Mouse (Mus musculus): ENCODE results near the gene Osbpl5. TPM values are rescaled to one million over a fixed set of nuclear protein-coding genes. Genes with fewer than 3 reads are reported as not detected.
"Not testable (repeated sequence)": the region's sequence is repeated elsewhere in the genome, so short reads cannot be mapped to it uniquely, and the experiment has no call there.

The Osbpl5 gene
- total and polyA plus RNA-seq, 3 experiments, result 0.60 TPM; not detected in 2

DNA sequence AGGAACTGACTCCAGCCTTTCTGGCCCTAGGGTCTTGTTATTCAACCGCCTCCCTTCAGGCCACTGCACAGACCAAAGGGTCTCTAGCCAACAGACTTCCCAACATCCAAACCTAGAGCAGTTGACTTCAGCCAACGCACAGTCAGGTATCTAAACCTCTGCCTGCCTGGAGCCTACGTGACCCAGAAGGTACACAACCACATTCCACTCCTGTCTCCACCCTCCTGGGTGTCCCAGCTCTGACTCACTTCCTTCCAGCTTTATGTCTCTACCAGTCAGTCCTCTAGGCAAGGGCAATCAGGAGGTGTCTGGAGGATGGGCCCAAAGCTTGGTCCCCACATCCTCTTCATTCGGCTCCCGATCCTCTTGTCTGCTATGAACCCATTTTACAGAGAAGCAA, 65.6 kb downstream of the Osbpl5 start:
- Histone ChIP-seq H3K4me3 (ENCODE audit: low read depth, low read length) (no peak overlapping the region), H3K9me3 (replicated peaks) (0 out of 2 replicates have a peak, but pooled peaks cover 2% of the 10 kb centered on the region), H3K36me3 (replicated peaks) (no peaks in the 10 kb centered on the region), H3K27me3 (ENCODE audit: insufficient read depth, low read length) (peaks cover 22% of the 10 kb centered on the region), H3K4me1 (ENCODE audit: insufficient read depth, low read depth, low read length) (no peaks in the 10 kb centered on the region)
- DNase-seq (ENCODE audit: low spot score) (no peak), ATAC-seq (ENCODE audit: extremely low read depth, insufficient number of reproducible peaks, low FRiP score, poor library complexity, severe bottlenecking) (no peak)
- no peak for TF ChIP-seq GATA1 (IDR thresholded peaks at IDR 0.05; ENCODE audit: borderline replicate concordance, low read length)
- TF ChIP-seq POLR2AphosphoS5 (IDR thresholded peaks at IDR 0.05; ENCODE audit: insufficient replicate concordance, low read depth, low read length), result no peak
- TF ChIP-seq GATA2 (IDR thresholded peaks at IDR 0.05; ENCODE audit: borderline replicate concordance, low read depth, low read length), result no peak
- TF ChIP-seq CTCF (IDR thresholded peaks at IDR 0.05; ENCODE audit: low read depth, low read length), result no peak
- no peak for TF ChIP-seq TAL1 (conservative IDR thresholded peaks at IDR 0.05; ENCODE audit: low read depth, low read length)

DNA sequence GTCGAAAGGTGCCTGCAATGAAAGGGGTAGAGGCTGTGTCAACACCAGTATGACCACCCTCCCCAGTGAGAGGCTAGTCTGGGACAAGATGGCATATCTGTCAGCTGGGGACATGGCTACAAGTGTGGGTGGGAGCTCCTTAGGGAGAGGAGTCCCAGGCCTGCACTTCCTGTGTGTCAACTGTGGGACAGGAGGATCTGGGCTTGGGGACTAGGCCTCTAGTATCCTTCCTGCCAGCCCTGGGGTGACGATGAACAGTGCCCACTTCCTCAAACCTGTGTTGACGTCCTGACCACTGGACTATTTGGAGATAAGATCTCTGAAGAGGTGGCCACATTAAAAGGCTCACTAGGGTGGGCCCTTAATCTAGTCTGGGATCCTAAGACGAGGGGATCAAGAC, 66.8 kb downstream of the Osbpl5 start:
- no peaks in the 10 kb centered on the region for H3K9me3 ChIP-seq (replicated peaks)
- TF ChIP-seq TAL1 (conservative IDR thresholded peaks at IDR 0.05; ENCODE audit: low read depth, low read length), result no peak
- TF ChIP-seq GATA1 (IDR thresholded peaks at IDR 0.05; ENCODE audit: borderline replicate concordance, low read length), result no peak
- no peak for TF ChIP-seq CTCF (IDR thresholded peaks at IDR 0.05; ENCODE audit: low read depth, low read length)
- no peak for TF ChIP-seq GATA2 (IDR thresholded peaks at IDR 0.05; ENCODE audit: borderline replicate concordance, low read depth, low read length)
- no peak for TF ChIP-seq POLR2AphosphoS5 (IDR thresholded peaks at IDR 0.05; ENCODE audit: insufficient replicate concordance, low read depth, low read length)
- H3K4me1 ChIP-seq (ENCODE audit: insufficient read depth, low read depth, low read length), result no peaks in the 10 kb centered on the region
- H3K27me3 ChIP-seq (ENCODE audit: insufficient read depth, low read length), result peaks cover 24% of the 10 kb centered on the region
- no peaks in the 10 kb centered on the region for H3K36me3 ChIP-seq (replicated peaks)
- no peak for ATAC-seq (ENCODE audit: extremely low read depth, insufficient number of reproducible peaks, low FRiP score, poor library complexity, severe bottlenecking)
- no peak for DNase-seq (ENCODE audit: low spot score)
- no peak overlapping the region for H3K4me3 ChIP-seq (ENCODE audit: low read depth, low read length)

DNA sequence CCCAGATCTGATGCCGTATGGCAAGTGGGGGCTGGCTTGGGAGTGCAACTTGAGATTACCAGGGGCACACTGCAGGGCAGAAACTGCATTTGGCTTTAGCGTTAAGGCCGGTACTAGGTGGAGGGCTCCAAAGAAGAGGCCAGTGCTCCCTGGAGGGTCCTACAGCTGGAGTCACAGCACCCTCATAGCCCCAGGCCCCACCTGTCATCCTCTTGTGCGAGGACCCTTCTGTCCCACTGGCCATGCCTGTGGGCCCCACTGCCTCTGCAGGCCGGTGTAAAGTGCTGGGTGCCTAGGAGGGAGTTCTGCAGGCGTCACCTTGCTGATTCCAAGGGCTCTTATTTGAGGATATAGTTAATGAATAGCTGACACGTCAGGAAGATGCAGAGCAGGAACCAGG, 67.3 kb downstream of the Osbpl5 start:
- no peaks in the 10 kb centered on the region for H3K4me1 ChIP-seq (ENCODE audit: insufficient read depth, low read depth, low read length)
- no peak for TF ChIP-seq CTCF (IDR thresholded peaks at IDR 0.05; ENCODE audit: low read depth, low read length)
- TF ChIP-seq GATA1 (IDR thresholded peaks at IDR 0.05; ENCODE audit: borderline replicate concordance, low read length), result no peak
- H3K27me3 ChIP-seq (ENCODE audit: insufficient read depth, low read length), result peaks cover 24% of the 10 kb centered on the region
- no peak for DNase-seq (ENCODE audit: low spot score)
- no peaks in the 10 kb centered on the region for H3K9me3 ChIP-seq (replicated peaks)
- H3K36me3 ChIP-seq (replicated peaks), result no peaks in the 10 kb centered on the region
- no peak overlapping the region for H3K4me3 ChIP-seq (ENCODE audit: low read depth, low read length)
- no peak for ATAC-seq (ENCODE audit: extremely low read depth, insufficient number of reproducible peaks, low FRiP score, poor library complexity, severe bottlenecking)

DNA sequence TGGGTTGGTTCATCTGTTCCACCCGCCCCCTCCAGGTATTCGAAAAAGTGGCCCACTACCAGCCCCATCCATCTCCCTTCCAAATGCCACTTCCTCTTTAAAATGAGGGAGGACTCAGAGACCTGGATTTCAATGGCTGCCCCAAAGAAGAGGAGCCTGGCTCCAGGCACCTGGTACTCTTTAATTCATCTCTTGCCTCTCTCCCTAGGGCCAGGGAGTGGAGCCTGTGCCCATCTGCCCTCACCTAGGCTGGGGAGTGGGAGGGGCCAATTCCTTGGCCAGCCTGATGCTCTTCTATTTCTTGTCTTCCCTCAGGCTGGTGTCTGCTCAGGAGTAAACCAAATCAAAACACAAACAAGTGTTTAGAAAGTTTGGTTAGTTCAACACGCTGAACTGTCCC, 70.1 kb downstream of the Osbpl5 start:
- H3K4me1 ChIP-seq (ENCODE audit: insufficient read depth, low read depth, low read length); DNase-seq (ENCODE audit: low spot score); ATAC-seq (ENCODE audit: extremely low read depth, insufficient number of reproducible peaks, low FRiP score, poor library complexity, severe bottlenecking); H3K36me3 ChIP-seq (replicated peaks); H3K4me3 ChIP-seq (ENCODE audit: low read depth, low read length); H3K9me3 ChIP-seq (replicated peaks): not testable (repeated sequence)
- peaks cover 18% of the 10 kb centered on the region for H3K27me3 ChIP-seq (ENCODE audit: insufficient read depth, low read length)

DNA sequence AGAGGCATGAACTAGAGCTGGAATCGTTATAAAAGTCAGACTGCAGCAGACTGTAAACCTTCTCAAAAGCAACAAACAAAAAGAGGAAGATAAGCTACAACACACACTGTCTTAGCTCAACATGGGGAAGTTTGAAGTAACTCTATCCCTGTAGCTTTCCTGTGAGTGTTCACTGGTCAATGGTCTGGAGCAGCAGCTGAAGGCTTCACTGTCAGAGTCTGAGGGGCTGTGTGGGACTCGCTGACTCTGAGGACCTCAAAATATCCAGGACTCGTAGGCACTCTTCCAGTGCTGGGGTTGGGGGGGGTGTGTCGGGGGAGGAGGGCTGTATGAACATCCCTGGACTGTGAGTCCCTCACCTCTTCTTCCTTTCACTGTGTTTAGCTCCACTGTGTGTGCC, 70.6 kb downstream of the Osbpl5 start:
- not testable (repeated sequence) for DNase-seq (ENCODE audit: low spot score); H3K36me3 ChIP-seq (replicated peaks); H3K4me1 ChIP-seq (ENCODE audit: insufficient read depth, low read depth, low read length); ATAC-seq (ENCODE audit: extremely low read depth, insufficient number of reproducible peaks, low FRiP score, poor library complexity, severe bottlenecking); H3K9me3 ChIP-seq (replicated peaks); H3K4me3 ChIP-seq (ENCODE audit: low read depth, low read length)
- H3K27me3 ChIP-seq (ENCODE audit: insufficient read depth, low read length), result peaks cover 18% of the 10 kb centered on the region

DNA sequence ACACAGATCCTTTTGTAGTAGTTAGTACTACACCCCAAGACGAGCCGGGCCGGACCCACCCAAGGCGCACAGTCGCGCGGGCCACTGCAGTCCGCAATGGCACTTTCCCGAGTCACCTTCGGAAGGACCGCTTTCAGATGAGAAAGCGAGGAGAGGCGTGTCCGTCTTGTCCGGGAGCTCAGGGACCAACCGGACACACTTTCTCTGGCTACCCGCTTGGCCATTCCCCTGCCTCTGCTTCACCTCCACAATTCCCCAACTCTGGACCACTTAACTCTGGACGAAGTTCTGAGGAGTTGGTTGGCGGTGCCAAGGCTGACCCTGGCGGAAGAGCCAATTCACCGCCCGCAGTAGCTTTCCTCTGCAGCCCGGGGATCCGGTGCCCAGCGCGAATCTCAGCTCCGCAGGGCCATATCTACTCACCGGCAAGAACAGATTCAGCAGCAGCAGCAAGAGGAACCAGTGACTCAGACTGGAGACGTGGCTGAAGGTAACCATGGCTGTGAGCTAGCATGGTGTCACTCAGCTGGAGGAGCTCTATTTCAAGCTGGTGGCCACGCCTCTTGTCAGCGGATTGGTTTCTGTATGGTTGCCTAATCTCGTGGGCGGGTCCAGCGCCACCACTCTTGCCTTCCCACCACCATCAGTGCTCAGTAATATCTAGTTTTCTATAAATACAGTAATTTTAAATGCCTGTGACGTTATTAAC, 71.3 kb downstream of the Osbpl5 start, which contains the start of gene Tnfrsf23:
Gene Tnfrsf23 (minus strand): TSS at position 514 of the 709 bp plus-strand sequence.
- H3K36me3 ChIP-seq (replicated peaks), result no peaks in the 10 kb centered on the region
- no peak within 1 kb of the TSS for H3K4me3 ChIP-seq (ENCODE audit: low read depth, low read length)
- H3K27me3 ChIP-seq (ENCODE audit: insufficient read depth, low read length), result peaks cover 14% of the 10 kb centered on the region
- ATAC-seq (ENCODE audit: extremely low read depth, insufficient number of reproducible peaks, low FRiP score, poor library complexity, severe bottlenecking), result no peak
- H3K4me1 ChIP-seq (ENCODE audit: insufficient read depth, low read depth, low read length), result no peaks in the 10 kb centered on the region
- TF ChIP-seq GATA2 (IDR thresholded peaks at IDR 0.05; ENCODE audit: borderline replicate concordance, low read depth, low read length) (no peak), TAL1 (conservative IDR thresholded peaks at IDR 0.05; ENCODE audit: low read depth, low read length) (no peak), GATA1 (IDR thresholded peaks at IDR 0.05; ENCODE audit: borderline replicate concordance, low read length) (no peak), POLR2AphosphoS5 (IDR thresholded peaks at IDR 0.05; ENCODE audit: insufficient replicate concordance, low read depth, low read length) (no peak), CTCF (IDR thresholded peaks at IDR 0.05; ENCODE audit: low read depth, low read length) (no peak)
- DNase-seq (ENCODE audit: low spot score), result no peak
- H3K9me3 ChIP-seq (replicated peaks), result no peaks in the 10 kb centered on the region

DNA sequence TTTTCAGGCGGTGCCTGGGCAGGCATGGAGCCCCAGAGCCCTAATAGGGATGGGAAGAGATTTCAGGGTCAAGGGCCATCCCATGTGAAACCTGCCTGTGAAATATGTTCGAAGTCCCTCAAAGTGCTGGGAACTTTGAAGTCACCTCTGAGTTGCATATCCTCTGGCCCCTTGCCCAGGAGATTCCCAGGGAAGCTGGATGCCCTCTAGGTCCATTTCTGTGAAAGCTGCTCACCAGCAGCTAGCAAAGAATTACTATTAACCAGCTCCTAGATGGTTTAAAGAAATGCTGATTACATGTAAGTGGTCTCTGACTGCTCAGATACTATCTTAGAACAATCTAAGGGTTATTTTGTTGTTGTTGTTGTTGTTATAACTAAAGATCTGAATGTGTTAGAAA, 72.2 kb downstream of the Osbpl5 start:
- peaks cover 11% of the 10 kb centered on the region for H3K27me3 ChIP-seq (ENCODE audit: insufficient read depth, low read length)
- not testable (repeated sequence) for H3K36me3 ChIP-seq (replicated peaks); H3K9me3 ChIP-seq (replicated peaks); H3K4me1 ChIP-seq (ENCODE audit: insufficient read depth, low read depth, low read length); ATAC-seq (ENCODE audit: extremely low read depth, insufficient number of reproducible peaks, low FRiP score, poor library complexity, severe bottlenecking); H3K4me3 ChIP-seq (ENCODE audit: low read depth, low read length); DNase-seq (ENCODE audit: low spot score)
